Mouse (Mus musculus) intestine, embryonic 15.5 days (tissue): ENCODE data around the gene Tpm1. TPM values are rescaled to one million over a fixed set of nuclear protein-coding genes. Genes with fewer than 3 reads are reported as not detected.

Experiments used
- ATAC-seq: fragments of 200-750 bp; cut with Nextera tagmentation; 2 replicates; pipeline ENCODE4 v1.8.0; 2017; ENCODE audit warnings: moderate TSS enrichment, moderate library complexity
- H3K27ac ChIP-seq: fragments of 300-500 bp; sonication (generic); 2 replicates; pipeline ENCODE4 v1.5.1; 2015; ENCODE audit warnings: mild to moderate bottlenecking, inconsistent platforms
- H3K27me3 ChIP-seq: fragments of 300-500 bp; sonication (generic); replicated peaks from 2 replicates; pipeline ENCODE4 v1.6.1; 2015; ENCODE audit warnings: inconsistent platforms
- H3K36me3 ChIP-seq: fragments of 300-500 bp; sonication (generic); 2 replicates; pipeline ENCODE4 v1.6.1; 2015; ENCODE audit warnings: inconsistent platforms
- H3K4me1 ChIP-seq: fragments of 300-500 bp; sonication (generic); replicated peaks from 2 replicates; pipeline ENCODE4 v1.6.1; 2015; ENCODE audit warnings: inconsistent platforms
- H3K4me2 ChIP-seq: fragments of 300-500 bp; sonication (generic); replicated peaks from 2 replicates; pipeline ENCODE4 v1.6.1; 2015; ENCODE audit warnings: mild to moderate bottlenecking, inconsistent platforms
- H3K4me3 ChIP-seq: fragments of 300-500 bp; sonication (generic); replicated peaks from 2 replicates; pipeline ENCODE4 v1.5.1; 2015; ENCODE audit warnings: inconsistent platforms
- H3K9ac ChIP-seq: fragments of 300-500 bp; sonication (generic); 2 replicates; pipeline ENCODE4 v1.6.1; 2015; ENCODE audit warnings: inconsistent platforms
- H3K9me3 ChIP-seq: fragments of 300-500 bp; sonication (generic); 2 replicates; pipeline ENCODE4 v1.6.1; 2016; ENCODE audit warnings: inconsistent platforms
- WGBS: fragments of 180-500 bp; shearing (Covaris S2); methylation state at CpG from one replicate; pipeline ENCODE4 v1.1.7; 2015; 5-methylcytosine and 5-hydroxymethylcytosine counted together
- polyA plus RNA-seq: library from polyadenylated mRNA; unstranded; fragments of >200 nt; fragmentation: Nextera tagmentation; extraction: Ambion mirVana; gene quantifications from 2 replicates; pipeline ENCODE4 v1.2.1, GENCODE M21; 2015

Gene Tpm1
- polyA plus RNA-seq, 1 experiment from 2014 or later, result 1,099 TPM

DNA sequence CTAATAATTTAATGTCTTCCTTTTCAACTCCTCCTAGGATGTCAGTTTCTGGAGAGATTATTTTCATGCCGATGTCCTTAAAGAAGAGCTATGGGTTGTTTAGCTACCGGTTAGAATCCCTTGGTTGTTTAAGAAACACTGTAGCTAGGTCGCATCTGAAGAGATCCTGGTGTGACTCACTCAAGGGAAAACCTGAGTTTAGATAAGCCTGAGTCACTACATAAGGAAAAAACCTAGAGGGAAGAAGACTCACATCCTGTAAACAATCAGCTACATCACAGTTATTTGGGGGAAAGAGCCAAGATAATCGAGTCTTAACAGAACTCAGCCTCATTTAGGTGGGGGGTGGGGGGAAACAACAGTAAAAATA, 3.9 kb downstream of the Tpm1 start:
- no peaks in the 10 kb centered on the region for H3K27me3 ChIP-seq
- 14% methylated on average over 4 of the region's 4 CpGs for WGBS
- peak overlapping the region; percentile 48; the same call in 1 of the 2 replicates for H3K27ac ChIP-seq
- peaks cover 46% of the 10 kb centered on the region for H3K4me1 ChIP-seq
- H3K36me3 ChIP-seq, result no peaks in the 10 kb centered on the region
- no peak overlapping the region for H3K9ac ChIP-seq
- peak overlapping the region; percentile 62 for H3K4me3 ChIP-seq
- ATAC-seq, result no peak
- no peaks in the 10 kb centered on the region for H3K9me3 ChIP-seq
- H3K4me2 ChIP-seq, result peak overlapping the region; percentile 90

DNA sequence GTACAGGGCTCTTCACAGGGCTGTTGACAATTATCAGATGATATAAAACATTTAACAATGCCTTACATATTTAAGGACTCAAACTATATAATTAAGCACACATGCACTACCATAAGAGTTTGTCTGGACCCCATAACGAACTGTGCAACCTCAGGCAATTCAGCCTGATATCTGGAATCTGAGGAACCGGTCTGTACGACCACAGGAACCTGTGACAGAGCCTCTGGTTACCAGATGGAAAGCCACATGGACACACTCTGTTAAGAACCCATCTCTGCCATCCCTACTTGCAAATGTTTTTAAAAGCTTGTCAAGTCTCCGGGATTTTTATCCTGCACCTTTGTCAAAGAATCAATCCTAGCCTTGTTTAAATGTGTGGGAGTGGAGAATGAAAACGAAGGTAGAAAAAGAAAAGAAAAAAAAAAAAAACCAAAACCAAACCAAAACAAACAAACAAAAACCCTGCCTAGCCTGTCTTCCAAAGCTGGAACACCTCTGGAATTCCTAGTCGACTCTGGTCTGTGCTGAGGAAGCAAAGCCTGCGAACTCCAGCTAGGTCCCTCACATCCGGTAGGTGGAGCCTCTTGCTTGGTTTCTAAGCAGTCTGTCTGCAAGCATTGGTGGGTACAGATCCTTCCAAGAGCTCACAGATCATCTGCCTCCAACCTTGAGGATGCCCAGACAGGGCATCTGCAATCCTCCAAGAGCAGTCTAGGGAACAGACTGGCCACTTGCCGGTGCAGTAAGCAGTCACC, 4.5 kb downstream of the Tpm1 start:
- ATAC-seq, result no peak
- WGBS, result 31% methylated on average over 9 of the region's 9 CpGs
- Histone ChIP-seq H3K4me3 (peak overlapping the region; percentile 85), H3K27ac (peak overlapping the region; percentile 48; the same call in 1 of the 2 replicates), H3K9ac (peak overlapping the region; percentile 91; the same call in 1 of the 2 replicates), H3K4me1 (peaks cover 50% of the 10 kb centered on the region), H3K4me2 (peak overlapping the region; percentile 90), H3K36me3 (no peaks in the 10 kb centered on the region; the same call in 1 of the 2 replicates), H3K9me3 (no peaks in the 10 kb centered on the region), H3K27me3 (no peaks in the 10 kb centered on the region)

DNA sequence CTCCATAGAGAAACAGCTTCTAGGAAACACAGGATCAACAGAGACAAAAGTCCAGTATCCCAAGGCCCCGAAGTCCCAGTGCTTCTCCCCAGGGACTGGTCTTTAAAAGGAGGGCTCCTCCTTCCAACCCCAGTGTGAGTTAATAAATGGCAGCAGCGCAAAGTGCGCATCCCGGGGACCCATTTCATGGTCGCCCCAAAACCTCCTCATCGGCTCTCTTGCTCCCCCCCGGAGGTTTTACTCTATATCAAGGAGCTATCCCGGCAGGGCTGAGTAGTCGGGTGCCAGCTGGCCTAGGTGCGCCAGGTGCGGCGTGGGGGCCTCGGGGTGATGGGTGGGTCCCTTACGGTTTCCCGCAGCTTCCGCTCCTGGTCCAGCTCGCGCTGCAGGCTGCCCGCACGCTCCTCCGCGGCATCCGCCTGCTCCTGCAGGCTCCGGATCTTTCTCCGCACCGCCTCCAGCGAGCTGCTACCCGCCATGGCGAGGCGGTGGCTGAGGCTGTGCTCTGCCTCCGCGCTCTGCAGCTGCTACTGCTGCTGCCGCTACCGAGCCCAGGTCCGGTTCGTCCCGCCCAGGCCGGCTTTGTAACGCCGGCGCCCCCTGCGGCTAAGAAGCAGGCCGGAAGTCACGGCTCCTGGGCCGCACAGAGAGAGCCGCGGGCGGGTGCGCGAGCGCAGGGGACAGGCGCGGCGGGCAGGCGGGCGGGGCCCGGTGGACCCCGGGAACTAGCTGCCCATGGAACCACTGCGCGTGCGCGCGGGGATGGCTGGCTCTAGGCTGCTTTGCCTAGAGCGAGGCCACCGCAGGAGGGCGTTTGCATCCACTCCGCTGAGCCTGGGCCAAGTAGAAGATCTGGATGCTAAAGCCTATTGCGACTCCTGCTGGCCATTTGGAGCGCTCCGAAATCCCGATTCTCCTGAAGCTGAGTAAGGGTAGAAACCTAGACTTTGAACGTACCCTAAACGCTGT, 5.7 kb downstream of the Tpm1 start:
- H3K9me3 ChIP-seq, result no peaks in the 10 kb centered on the region
- WGBS, result under 1% methylated on average over 73 of the region's 73 CpGs
- peak overlapping the region; percentile 91 for H3K9ac ChIP-seq
- peak overlapping the region; percentile 85 for H3K4me3 ChIP-seq
- peak overlapping the region; percentile 98 for H3K27ac ChIP-seq
- peak overlapping the region; percentile 90 for H3K4me2 ChIP-seq
- peaks cover 56% of the 10 kb centered on the region for H3K4me1 ChIP-seq
- no peaks in the 10 kb centered on the region for H3K27me3 ChIP-seq
- no peaks in the 10 kb centered on the region; the same call in 1 of the 2 replicates for H3K36me3 ChIP-seq
- ATAC-seq, result peak; percentile 91

DNA sequence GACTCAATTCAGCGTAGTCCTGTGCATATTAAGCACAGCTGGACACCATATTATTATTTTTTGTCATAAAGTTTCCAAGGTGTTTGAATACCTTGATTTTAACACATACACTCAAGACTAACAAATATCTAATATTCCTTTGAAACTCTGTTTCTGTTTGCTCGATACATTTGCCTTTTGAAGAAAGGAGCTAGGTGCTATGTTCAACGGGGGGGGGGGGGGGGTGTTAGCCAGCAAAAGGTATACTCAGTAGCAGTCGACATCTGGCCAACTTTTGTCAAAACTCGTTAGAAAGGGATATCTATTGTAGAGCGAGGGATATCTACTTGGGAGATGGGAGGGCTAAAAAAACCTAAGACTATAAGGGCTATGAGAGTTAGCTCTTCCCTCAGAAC, 6.4 kb downstream of the Tpm1 start:
- H3K9me3 ChIP-seq, result no peaks in the 10 kb centered on the region
- H3K4me3 ChIP-seq, result peak overlapping the region; percentile 85
- peaks cover 56% of the 10 kb centered on the region for H3K4me1 ChIP-seq
- peak overlapping the region; percentile 91 for H3K9ac ChIP-seq
- H3K27ac ChIP-seq, result peak overlapping the region; percentile 98
- WGBS, result 11% methylated on average over 6 of the region's 6 CpGs
- no peak for ATAC-seq
- no peaks in the 10 kb centered on the region for H3K27me3 ChIP-seq
- H3K36me3 ChIP-seq, result no peaks in the 10 kb centered on the region; the same call in 1 of the 2 replicates
- H3K4me2 ChIP-seq, result peak overlapping the region; percentile 90

DNA sequence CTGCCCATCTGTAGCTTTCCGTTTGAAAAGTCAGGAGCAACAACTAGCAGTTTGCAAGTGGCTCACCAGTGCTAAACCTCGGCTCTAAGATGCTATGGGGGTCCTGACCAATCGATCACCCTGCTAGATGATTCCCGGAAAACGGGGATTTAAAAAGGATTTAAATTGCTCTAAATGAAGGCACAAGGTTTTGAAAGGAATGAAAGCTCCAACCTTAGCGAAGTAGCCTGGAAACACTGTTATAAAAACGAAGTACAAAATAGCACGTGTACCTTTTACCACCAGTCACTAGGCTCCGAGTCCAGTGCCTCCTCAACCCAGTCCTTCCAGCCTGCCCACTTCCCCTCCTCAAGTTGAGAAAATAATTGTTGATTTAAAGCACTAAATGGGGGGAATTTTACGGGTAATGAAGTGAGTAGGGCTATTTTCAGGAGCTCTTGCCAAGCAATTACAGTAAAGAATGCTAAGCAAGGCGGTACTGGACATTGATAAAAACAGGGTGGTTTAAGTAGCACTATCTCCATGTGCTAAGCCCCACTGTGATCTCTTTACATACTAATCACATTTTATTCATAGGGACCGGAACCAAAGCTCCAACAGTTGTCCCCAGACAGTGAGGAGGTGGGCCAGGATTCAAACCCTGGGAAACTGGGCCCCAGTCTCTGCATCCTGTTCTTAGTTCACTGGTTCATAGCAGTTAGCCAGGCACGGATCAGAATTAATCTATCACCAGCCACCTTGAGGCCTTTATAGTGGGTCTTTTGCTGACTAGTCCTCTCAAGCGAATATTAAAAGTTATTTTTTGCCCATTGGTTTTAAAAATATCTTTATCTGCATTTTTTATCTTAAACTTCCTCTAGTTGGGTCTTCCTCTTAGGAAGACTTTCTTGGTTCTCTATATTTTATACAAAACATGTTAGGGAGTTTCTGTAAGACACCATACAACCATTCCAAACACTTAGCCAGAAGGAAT, 7.1 kb downstream of the Tpm1 start:
- H3K36me3 ChIP-seq, result no peaks in the 10 kb centered on the region; the same call in 1 of the 2 replicates
- peak overlapping the region; percentile 90 for H3K4me2 ChIP-seq
- H3K4me3 ChIP-seq, result peak overlapping the region; percentile 85
- ATAC-seq, result no peak
- peaks cover 57% of the 10 kb centered on the region for H3K4me1 ChIP-seq
- peak overlapping the region; percentile 91 for H3K9ac ChIP-seq
- H3K27me3 ChIP-seq, result no peaks in the 10 kb centered on the region
- H3K27ac ChIP-seq, result peak overlapping the region; percentile 89
- WGBS, result 29% methylated on average over 14 of the region's 14 CpGs
- no peaks in the 10 kb centered on the region for H3K9me3 ChIP-seq

DNA sequence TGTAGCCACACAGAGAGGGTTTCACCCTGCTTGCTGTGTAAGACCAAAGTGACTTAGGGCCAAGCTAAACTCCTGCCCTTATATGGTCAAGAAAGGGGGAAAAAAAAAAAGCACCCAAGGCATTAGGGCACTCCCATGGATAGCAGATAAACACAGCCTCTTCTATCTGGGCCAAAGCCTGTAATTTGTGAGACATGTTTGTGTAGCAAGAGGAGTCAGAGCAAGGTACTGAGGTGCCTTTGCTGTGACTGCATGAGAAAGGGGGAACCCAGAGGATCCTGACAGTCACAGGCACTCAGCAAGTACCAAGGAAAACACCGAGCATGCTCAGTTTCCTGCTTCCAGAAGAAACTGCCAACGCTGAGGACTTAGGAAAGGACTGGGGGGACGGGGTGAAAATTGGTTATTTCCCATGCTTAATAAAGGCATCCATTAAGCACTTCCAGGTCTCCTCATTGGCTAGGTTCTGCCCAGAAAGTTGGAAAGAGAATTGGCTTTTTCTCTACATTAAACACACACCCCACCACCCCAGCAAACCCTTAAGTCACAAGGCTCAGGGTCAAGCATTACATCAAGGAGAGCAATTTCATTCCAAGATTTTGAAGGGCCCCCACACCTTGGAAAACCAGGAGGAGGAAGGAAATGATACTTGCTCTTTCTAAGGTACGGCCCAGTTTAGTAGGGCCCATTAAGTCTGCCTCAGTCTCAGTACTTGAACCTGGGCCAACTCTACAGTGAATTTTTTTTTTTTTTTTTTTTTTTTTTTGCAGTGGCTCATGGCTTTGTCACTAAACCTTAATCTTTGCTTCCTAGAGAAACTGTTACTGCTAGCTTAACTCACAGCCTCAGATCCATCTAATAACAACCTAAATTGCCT, 8.0 kb downstream of the Tpm1 start:
- H3K27ac ChIP-seq, result peak overlapping the region; percentile 89

DNA sequence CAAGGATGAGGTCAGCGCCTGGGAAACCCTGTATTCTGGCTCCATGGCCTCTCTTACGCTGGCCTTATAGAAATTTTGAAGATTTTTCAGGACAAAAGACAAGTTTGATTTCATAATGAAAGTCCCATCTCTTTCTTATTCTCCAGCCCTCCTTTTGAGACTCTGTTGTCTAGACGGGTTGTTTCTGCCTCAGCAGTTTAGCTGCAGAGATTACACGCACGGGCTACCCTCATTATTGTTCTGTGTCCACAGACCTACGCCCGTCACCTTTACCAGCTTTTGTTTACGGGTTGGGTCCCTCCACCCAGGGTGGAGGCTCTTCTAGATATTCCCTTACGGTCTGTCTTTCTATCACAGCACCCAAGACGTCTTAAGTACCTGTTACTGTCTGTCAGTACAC, 9.3 kb downstream of the Tpm1 start:
- no peaks in the 10 kb centered on the region for H3K27me3 ChIP-seq
- ATAC-seq, result no peak
- H3K9ac ChIP-seq, result no peak overlapping the region
- peak overlapping the region; percentile 90 for H3K4me2 ChIP-seq
- no peaks in the 10 kb centered on the region for H3K9me3 ChIP-seq
- H3K4me3 ChIP-seq, result 0 out of 2 replicates have a peak overlapping the region, but pooled peaks have one; percentile 9
- peaks cover 47% of the 10 kb centered on the region for H3K4me1 ChIP-seq
- peak overlapping the region; percentile 89 for H3K27ac ChIP-seq
- 59% methylated on average over 10 of the region's 10 CpGs for WGBS
- peaks cover 14% of the 10 kb centered on the region for H3K36me3 ChIP-seq

More for the DNA sequence above, 8.0 kb downstream of the Tpm1 start:
- H3K9ac ChIP-seq, result peak overlapping the region; percentile 91
- no peaks in the 10 kb centered on the region for H3K27me3 ChIP-seq
- peaks cover 1% of the 10 kb centered on the region for H3K36me3 ChIP-seq
- 21% methylated on average over 4 of the region's 4 CpGs for WGBS
- H3K9me3 ChIP-seq, result no peaks in the 10 kb centered on the region
- H3K4me1 ChIP-seq, result peaks cover 57% of the 10 kb centered on the region
- ATAC-seq, result peak; percentile 44
- peak overlapping the region; percentile 85 for H3K4me3 ChIP-seq
- H3K4me2 ChIP-seq, result peak overlapping the region; percentile 90

DNA sequence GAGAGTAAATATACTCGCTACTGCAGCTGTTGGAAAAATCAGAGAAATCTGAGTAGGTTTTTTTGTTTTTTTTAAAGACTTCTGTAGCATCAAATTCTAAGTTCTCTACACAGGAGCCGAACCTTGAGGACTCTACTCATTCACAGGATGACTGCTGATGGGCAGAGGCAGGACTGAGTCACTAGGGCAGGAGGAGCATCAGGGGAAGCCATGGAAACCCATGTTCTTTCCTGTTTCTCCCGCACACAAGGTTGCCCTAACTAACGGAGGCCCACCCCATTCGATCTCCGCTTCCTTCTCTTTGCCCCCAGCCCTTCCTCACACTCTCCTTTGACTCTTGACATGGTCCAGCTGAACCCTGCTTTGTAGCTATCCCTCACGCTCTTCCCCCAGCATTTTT, 10.5 kb downstream of the Tpm1 start:
- ATAC-seq, result no peak
- H3K4me3 ChIP-seq, result no peak overlapping the region
- H3K4me1 ChIP-seq, result peaks cover 44% of the 10 kb centered on the region
- H3K4me2 ChIP-seq, result no peak overlapping the region
- no peak overlapping the region for H3K9ac ChIP-seq
- no peaks in the 10 kb centered on the region for H3K27me3 ChIP-seq
- peaks cover 22% of the 10 kb centered on the region for H3K36me3 ChIP-seq
- 81% methylated on average over 7 of the region's 7 CpGs for WGBS
- no peaks in the 10 kb centered on the region for H3K9me3 ChIP-seq
- H3K27ac ChIP-seq, result no peak overlapping the region

DNA sequence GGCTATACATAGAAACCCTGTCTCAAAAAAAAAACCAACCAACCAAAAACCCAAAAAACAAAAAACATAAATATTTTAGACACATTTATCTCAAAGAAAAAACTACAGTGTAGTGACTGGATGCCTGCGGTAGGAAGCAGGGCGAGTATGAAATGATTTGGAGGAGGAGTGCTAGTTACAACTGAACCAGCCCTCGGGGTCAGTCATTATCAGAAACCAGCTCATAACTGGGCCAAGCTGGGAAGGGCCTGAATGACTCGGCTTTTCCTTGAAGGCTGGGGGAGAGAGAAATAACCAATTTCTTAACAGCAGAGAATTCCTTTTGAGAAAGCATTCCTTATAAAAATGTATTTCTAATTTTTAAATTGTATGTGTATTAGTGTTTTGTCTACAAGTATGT, 11.5 kb downstream of the Tpm1 start:
- ATAC-seq, result no peak
- Histone ChIP-seq H3K9ac (no peak overlapping the region), H3K9me3 (no peaks in the 10 kb centered on the region), H3K4me3 (no peak overlapping the region), H3K27me3 (no peaks in the 10 kb centered on the region), H3K4me2 (no peak overlapping the region), H3K4me1 (peaks cover 44% of the 10 kb centered on the region), H3K36me3 (peaks cover 33% of the 10 kb centered on the region), H3K27ac (no peak overlapping the region)
- WGBS, result 88% methylated on average over 4 of the region's 4 CpGs

DNA sequence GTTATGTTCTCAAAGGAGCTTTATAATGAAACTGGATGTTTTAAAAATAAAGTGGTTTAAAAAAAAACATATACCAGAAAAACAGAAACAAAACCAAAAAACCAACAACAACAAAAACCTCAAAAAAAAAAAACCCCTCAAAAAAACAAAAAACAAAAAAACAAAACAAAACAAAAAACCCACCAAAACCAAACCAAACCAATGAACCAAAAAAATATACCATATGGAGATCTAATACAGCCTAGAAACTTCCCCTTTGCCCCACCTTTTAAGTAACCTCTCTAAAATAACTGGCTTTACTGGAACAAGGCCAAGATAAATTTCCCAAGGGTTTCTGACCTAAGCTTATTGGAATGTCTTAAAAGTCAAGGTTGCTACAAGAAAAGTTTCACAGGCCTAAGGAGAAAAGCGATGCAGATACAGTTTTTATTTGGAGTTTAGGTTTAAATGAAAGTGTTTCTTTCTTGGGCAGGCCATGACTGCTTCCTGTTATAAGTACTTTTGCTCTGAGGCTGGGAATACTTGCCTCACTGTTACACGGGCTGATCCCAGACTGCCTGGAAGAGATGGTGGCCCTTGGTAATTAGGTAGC, 12.6 kb downstream of the Tpm1 start:
- Histone ChIP-seq H3K4me3 (no peak overlapping the region), H3K9ac (no peak overlapping the region), H3K4me1 (peaks cover 36% of the 10 kb centered on the region), H3K27me3 (no peaks in the 10 kb centered on the region), H3K4me2 (no peak overlapping the region), H3K9me3 (no peaks in the 10 kb centered on the region), H3K27ac (peak overlapping the region; percentile 41; the same call in 1 of the 2 replicates), H3K36me3 (peaks cover 41% of the 10 kb centered on the region)
- 53% methylated on average over 2 of the region's 2 CpGs for WGBS
- no peak for ATAC-seq
